Mouse (Mus musculus) 3T3-L1 (cell line): ENCODE data around the gene Cpe.
A peak's percentile ranks its signal among the peaks of the same experiment; 100 is the strongest.
"Not testable (repeated sequence)": the region's sequence is repeated elsewhere in the genome, so short reads cannot be mapped to it uniquely, and the experiment has no call there.

Source experiments
- DNase-seq: peaks from one replicate; pipeline ENCODE4 v3.0.0-alpha.2; 2015; ENCODE audit warnings: low read depth, low spot score

The Cpe gene

DNA sequence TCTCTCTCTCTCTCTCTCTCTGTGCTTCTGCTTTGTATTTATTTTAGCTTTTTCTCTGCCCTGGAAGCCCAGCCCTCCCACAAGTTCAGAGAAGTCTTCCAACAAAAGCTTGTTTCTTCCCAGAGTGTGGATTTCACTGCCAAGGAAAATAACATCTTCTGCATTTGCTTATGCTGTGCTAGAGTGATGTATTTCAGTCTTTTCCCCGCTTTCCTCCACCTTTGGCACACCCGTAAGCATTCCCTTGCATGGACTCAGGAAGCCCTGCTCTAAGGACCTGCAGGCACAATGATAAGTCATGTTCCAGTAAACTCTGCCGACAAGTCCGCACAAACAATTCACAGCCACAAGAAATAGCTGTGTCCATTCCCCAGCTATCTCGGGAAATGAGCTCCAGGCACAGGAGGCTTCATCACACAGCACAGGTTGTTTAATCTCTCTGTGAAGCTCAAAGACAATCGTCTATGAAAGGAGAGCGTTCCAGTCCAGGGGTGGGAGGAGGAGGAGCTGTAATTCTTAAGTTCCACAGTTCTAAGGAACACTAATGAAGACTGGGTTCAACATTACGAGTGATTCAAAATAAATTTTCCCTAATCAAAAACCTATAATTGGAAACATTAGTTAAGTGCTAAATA, 17.8 kb downstream of the Cpe start:
- peak; percentile 58 for DNase-seq

DNA sequence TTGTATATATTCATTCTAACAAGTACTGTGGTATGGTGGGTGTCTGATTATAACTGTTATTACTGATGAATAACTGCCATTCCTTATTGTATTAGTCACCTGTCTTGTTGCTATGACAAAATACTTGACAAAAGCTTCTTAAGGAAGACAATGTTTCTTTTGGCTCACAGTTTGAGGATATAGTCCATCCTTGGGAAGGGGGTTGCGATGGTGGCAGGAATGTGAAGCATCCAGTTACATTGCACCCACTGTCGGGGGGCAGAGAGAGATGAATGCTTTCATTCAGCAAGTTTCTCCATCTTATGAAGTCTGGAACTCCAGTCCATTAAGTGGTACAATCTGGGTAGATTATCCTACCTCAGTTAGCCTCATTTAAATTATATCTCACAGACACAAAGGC, 19.9 kb downstream of the Cpe start:
- DNase-seq: peak; percentile 72

DNA sequence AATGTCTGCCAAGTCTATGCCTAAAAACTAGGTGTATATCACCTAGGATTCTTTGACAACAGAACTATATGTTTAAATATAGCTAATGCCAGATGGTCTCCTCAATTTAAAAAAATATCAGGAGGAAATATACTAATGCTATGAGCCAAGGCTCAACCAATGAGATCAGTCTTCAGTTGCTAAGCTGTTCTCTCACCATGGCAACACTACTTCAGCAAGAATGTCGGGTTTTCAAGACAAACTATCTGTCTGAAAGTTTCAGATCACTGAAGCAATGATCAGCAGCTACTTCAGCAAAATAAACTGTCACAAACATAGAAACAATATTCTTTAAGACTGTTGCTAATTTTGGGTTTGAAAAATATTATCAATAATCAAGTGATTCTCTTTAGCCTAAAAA, 20.9 kb downstream of the Cpe start:
- DNase-seq: no peak

DNA sequence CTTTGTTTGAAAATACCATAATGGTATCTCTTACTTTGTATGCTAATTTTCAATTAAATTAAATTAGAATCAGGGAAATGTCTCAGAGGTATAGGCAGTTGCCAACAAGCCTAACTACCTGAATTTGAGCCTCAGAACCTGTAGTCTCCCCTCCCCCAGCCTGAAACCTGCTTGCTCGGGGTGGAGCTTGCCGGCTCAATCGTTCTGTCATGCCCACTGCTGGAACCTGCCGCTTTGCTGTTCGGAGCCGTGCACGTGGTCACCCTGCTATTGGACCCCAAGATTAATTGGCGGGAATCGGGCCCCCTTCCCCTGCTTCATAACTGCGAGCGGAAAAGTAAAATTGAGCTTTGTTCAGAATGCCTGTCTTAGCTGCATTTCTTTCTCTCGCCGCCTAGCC, 26.5 kb downstream of the Cpe start:
- DNase-seq: not testable (repeated sequence)

DNA sequence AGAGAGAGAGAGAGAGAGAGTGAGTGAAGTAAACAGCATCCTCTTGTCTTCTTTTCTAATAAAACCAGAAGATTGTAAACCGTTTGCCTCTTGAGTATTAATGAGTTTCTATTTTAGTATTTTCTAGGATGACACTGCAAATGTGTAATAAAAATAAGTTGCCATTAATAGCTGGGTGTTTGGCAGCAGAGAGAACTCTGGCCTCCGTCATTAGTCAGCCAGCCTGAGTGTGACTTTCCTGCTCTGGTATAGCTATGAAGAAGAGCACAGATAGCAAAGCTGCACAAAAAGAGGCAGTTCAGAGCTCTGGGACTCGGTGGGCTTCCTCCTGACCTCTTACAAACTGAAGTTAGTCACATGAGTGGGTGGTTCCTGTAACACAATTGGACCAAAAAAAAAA, 27.3 kb downstream of the Cpe start:
- no peak for DNase-seq

DNA sequence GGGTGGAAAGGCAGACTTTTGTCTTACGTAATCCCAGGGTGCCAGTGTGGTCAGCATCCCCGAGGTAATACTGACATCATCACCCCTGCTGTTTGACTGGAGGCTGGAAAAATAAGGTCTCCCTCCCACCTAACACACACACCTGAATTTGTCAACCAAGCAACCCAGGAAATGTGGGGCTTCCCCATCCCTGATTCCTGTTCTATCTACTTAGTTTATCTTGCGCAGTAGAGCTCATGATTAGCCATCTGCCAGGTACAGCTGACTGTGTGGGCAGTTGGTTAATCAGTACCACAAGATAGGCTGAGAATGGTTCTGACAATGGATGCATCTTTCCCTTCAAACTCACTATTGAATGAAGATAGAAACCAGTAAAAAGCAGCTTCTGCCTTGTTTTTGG, 28.0 kb downstream of the Cpe start:
- DNase-seq: no peak

DNA sequence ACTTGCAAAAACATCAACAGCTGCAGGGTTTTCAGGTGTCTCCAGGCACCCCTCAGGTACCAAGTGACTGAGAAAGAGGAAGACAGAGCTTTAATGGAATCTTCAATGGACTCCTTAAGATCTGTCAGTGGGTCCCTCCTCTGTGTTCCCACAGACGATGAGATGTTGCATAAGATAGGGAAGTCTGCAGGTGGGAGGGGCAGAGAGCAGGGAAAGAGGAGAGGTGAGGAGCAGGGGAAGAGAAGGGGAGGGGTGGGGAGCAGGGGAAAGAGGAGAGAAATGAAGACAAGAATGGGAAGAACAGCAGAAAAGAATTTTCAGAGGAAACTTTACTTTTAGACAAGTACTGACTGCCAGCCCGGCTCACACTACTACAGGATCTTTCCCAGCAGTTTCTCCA, 28.5 kb downstream of the Cpe start:
- DNase-seq: no peak

DNA sequence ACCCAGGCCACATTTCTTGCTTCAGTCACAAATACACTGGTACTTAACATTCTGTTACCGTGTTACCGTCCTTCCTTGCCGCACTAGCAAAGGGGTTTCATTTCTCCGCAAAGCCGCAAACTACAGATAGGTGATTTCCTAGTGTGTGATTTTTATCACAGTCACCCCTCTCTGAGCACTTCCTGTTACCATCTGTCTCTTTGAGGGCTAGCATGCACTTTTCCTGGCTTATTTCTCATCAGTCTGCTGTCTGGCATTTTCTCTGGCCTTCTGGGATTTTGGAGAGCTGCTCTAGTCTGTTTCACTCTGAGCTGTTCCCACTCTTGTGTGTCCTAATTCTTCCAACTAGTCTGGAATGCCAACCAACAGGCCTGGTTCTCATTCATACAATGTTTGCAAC, 33.8 kb downstream of the Cpe start:
- no peak for DNase-seq

DNA sequence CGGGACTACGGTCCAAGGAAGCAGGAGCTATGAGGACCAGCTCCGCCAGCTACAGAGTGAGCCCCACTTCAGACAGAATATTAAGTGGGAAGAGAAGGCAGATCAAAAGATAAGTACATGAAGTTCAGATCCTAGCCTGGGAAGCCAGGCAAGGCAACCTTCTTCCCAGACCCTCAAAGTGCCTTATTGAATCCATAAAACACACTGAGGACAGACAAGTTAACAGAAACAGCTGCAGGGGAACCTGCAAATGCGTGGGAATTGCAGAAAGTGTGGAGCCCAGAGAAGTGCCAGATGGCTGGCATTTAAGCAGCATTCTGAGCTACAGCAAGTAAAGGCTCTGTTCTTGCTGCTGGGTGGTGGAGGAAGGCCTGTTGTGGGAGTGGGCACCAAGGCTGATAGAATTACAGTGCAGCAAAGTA, 34.9 kb downstream of the Cpe start:
- DNase-seq: no peak

DNA sequence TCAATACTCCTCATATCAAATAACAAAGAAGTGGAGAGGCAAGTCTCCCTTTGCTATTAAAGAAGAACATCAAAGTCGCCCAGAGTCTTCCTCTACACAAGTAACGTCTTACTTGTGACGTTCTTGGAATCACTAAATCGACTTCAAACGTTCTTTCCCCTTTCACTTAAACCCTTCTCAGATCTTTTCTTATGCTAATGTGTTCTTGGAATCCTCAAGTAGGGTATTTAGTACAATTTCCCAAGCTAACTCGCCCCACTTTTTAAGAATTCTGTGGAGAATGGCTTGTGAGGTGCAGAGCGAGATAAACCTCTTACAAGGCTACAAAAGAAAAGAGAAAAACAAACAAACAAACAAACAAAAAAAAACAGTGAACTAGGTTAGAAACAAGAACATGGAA, 35.3 kb downstream of the Cpe start:
- DNase-seq: no peak

DNA sequence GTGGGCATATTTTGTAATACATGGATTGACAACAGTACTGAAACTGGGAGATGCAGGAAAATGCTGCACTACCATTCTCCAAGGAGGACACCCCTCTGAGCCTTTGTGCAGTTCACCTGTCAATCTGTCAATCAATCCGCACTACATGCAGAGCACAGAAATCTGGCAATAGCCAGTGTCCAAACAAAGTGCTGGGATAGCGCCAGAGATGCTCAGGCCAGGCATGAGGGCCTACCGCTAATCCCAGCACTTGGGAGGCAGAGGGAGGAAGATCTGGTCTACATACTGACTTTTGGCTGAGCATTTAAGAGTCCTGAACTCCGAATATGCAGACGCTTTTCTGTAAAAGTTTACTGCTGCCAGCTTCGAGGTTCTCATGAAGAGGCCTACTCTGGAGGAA, 37.0 kb downstream of the Cpe start:
- no peak for DNase-seq

DNA sequence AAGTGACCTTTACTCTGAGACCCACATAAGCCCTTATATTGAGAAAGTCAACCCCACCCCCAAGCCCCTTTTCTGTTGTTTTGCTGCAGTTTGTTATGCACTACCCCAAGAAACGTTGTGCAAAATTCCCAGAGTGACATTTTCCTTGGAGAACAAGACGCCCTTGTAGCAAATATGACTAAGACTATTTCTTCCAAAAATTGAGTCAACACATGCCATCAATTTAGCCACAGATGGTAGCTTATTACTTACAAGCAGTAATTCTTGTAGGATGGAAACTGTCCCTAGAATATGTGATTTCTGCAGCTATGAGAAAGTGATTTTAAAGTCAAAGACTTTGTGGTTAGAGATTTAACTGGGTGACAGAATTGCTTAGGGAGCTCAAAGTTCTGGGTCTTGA, 37.8 kb downstream of the Cpe start:
- no peak for DNase-seq

DNA sequence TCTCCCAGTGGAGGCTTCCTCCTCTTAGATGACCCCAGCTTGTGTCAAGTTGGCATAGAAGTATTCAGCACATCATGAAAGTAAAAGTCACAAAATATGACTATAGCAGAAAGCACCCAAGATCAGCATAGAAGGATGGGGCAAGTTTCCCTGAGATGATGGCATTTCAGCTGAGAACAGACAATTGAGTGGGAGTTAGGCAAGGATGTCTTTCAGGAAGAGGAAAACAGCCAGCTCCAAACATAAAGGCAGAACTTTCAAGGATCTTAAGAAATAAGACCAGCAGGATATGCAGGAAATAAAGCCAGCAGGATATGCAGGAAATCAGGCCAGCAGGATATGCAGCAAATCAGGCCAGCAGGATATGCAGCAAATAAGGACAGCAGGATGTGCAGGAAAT, 40.6 kb downstream of the Cpe start:
- DNase-seq: no peak

DNA sequence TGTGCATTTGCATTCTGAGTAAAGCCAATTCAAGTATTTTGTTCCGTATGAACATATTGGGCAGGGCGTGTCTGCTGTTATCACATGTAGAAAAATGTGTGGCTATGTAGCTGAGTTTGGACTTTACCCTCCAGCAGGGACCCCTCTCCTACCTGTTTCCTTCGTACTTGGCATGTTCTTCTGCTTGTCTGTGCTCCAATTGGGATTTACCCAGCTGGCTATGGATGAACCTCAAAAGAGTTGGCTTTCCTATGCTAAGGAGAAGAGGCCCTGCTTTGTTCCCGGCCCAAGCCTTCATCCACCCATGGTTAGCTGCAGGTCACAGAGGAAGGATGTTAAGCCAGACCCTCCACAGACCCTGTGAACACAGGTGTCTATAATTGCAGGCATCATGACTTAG, 44.8 kb downstream of the Cpe start:
- no peak for DNase-seq

DNA sequence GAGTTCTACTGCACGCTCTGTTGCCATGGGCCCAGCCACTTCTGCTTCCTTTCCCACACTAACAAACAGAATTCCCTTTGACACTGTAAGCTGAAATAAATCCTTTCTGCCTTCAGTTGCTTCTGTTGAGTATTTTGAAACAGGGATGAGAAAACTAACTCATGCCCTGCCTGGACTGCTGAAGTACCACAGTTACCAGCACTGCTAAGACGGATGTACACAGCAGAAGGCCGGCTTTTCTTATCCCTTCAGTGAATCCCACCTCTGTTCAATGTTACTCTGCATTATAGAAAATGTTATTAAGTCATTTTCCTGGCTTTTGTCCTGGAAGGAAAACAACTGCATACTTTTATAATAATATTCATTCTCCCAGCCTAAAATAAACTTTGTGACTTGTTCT, 45.7 kb downstream of the Cpe start:
- DNase-seq: no peak

DNA sequence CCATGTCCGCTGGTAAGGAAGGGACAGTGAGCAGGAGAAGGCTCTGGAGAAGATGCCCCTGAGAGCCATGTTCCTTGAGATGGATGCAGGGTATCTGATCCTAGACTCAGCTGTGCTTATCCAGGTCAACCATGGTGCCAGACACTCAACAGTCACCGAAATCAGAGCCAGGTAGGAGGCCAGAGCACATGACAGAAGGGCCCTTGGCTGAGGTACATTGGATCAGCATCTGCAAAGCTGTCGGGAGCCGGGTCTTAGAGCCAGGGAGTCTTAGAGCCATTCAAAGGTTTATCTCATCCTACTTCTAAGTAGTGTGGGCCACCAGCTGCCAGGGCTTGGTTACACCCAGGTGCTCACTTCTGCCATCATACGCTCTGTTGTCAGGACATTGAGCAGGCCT, 46.4 kb downstream of the Cpe start:
- DNase-seq: no peak

DNA sequence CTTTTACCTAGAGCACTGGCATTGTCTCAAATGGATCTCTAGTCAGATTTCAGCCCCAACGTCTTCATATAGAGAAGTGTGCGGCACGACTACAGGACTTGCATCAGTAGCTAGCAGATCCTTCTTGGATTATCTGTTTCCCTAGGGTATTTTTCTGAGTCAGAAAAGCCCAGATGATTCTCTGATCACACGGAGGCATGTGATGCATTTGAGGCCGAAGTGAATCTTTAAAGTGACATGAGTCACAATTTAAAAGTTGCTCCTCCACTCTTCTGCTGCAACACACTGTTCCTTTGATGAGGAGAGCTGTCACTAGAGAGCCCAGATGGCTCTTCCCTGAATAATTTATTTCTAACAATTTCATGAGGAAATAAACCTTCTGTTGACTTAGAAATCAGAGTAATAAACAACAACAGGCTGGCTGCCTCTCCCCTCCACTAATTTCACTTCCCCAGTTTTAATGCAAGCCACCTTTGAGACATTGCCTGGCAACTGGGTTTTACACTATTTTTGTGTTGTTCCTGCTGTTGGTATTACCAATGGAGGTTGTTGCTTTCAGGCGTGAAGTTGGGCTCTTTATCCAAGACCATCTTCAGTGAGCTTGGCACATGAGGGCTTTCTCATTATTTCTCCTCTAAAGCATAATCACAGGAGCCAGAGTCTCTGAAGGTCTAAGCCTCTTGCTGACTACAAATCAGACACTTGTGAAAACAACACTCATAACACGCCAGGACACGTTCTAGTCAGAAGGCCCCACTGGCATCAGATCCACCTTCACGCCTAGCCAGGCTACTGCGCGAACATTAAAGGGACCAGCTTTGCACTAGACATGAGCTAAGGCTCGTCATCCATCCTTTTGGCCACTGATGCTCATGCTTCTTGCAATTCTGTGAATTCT, 48.5 kb downstream of the Cpe start:
- DNase-seq: peak; percentile 73

DNA sequence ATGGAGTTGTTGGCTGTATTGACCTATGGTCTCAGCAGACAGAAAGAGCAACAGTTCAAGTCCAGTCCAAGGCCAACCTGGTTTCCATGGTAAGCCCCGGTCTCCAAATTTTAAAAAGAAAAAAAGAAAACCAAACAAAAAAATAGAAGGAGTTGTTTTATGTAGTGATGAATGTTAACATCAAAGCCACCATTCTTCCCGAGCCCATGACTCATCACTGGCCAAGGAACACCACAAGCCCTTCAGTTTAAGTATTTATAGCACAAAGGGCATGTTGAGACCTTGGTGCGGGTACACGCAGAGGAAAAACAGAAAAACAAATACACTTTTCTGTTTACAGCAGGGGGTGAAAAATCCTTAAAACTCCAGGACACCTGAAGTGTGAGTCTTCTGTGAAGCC, 49.5 kb downstream of the Cpe start:
- DNase-seq: peak; percentile 84

DNA sequence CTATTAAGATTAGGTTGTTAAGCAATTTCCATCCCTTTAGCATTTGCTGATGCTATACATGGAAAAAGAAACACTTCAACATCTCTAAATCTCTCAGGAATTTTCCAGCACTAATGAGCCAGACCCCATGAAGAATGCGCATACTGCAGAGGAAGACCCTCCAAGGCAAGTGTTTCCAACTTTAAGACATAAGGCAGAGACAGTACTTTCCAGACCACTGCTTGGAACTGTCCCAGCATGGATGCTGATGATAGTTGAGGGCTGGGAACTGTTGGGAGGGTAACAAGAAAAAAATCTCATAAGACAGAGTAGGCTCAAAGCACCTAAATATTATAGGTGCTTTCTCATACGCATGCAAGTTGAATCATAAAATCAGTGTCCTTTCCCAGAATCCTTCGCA, 50.1 kb downstream of the Cpe start:
- no peak for DNase-seq

DNA sequence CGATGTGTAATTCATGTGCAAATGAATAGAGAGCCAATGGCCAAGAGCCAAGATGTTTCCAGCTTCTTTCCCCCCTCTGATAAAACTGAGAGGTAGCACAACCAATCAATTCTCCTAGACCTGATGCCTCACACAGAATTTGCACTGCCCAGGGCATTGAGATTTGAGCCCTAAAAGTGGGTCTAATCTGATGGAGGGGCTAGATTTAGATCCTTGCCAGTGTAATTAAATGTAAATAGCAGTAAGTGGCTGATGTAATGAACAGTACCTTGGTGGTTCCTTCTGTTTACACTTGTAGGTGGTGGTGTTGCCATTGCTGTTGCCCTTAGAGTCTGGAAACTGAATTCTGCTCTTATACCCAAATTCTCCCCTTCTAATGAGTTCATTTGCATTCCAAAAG, 52.3 kb downstream of the Cpe start:
- no peak for DNase-seq

DNA sequence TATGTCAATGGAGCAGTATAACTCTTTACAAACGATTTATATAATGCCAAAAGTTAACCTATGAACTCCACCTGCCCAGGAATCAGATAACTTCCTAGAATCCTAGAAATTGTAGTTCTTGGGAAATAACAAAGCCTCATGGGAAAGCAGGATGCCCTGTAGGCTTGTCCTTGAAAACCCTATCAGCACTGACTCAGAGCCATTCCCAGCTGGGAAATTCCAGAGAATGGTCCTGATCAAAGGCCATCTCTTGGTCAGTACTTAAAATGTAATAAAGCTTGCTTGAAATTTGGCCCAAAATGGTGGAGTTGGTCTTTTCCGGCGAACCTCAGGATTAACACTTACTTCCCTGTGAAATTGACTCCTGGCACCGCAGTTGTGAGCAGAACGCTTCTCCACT, 53.2 kb downstream of the Cpe start:
- DNase-seq: no peak

DNA sequence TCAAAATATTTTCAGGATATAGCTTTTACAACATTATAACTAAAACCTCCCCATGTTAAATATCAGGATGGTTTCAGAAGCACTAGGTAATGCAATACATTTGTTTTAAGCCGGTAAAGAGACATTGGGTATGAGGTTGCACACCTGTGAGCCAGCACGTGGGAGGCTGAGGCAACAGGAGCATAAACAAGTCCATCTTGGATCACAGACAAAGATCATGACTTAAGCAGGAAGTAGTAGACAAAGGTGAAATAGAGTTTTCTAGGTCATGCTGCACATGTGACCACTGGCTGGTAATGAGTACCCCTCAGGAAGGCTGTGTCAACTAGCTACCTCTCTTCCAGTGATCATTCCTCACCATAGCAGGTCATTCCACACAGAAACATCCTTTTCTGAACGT, 58.0 kb downstream of the Cpe start:
- no peak for DNase-seq

DNA sequence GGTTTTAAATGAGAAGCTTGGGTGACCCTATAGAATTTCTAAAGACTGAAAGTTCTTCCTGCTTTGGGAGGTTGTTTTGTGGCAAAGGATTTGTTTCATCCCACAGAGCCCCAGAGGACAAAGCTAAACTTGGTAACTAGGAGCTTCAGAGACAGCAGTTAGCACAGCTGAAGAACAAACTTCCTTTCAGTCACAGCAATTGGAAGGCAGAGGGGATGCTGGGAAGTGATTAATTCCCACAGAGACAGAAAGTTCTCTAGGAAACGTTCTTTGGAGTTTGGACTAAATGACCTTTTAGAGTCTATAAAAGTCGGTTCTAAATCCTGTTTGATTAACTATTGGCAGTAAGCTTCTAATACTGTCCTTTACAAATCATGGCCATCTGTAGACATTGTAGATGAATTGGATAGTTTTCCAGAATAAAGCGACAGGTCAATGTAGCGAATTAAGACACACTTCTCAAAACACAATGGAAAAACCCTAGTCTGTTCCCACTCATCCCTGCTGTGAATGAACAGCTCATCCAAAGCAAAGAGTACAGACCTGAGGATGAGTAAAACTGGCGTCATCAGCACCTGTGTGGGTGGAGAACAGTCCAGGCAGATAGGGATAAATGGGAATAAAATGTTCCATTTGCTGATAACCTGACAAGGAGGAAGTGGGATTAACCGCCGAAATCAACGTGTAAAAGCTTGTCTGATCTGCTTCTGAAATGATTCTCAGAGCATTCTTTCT, 58.6 kb downstream of the Cpe start:
- no peak for DNase-seq
